ENCODE assay signal across 17 mouse cellular contexts in the genomic region with DNA sequence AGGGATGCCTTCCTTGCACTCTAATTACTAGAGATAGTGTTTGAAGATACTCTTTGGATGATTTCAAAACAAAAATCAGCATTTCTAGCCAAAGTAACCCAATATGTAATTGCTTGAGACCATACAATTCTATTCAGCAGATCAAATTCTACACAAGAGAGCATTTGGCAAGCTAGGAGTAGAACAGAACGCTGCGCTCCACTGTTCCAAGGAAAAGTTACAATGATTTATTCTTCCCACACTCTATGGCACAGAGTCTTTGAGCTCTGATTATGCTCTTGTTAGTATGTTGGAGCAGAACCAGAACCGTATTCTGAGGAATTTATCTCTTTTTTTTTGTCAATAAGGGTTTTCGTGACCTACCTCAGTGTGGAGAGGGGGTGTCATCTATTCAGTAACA.
DNase-seq lines count a peak whose midpoint lies in the region.
"Had no signal": no experiment of that assay in that cellular context is flagged by ENCODE, and none has a peak within 500 bp of the region (broad histone marks: within the 10 kb centered on the region; RNA-seq: fewer than 3 reads in every experiment).

No protein-coding gene starts in this region.

- peak; percentile 4 to 64 for DNase-seq in layer of hippocampus, adult 18-20 months (ENCODE audit: low spot score in 2 of 2)
- no peak for DNase-seq in layer of hippocampus, postnatal 10 days (ENCODE audit: low spot score in 2 of 2)
- DNase-seq in layer of hippocampus, adult 9-11 months = peak; percentile 26
- DNase-seq in layer of hippocampus, adult 11-12 months (ENCODE audit: low spot score) = no peak
- peak; percentile 25 for DNase-seq in brain, adult 2 months (ENCODE audit: low read depth, low spot score)
- peak; percentile 23 for DNase-seq in telencephalon, adult 2 months (ENCODE audit: low read depth, low spot score)
- DNase-seq in right cerebral cortex, adult 2 months (ENCODE audit: low spot score in 2 of 2) = no peak
- DNase-seq: adrenal gland, adult 2 months; adrenal gland, postnatal 10 days; adrenal gland, postnatal 25 days; cerebellum, adult 11 months; cerebellum, adult 18-20 months; cerebellum, adult 8-10 months; cerebellum, adult 9-11 months; cerebellum, postnatal 14 days; cerebellum, postnatal 36 days; embryo, embryonic 11 days had no signal

Comparison
In these comparisons a context has a peak if more than half of its experiments do, and no peak if none do; other contexts are left out.
1. DNase-seq: peak in layer of hippocampus, adult 18-20 months (2 of 2), layer of hippocampus, adult 9-11 months (single experiment), brain, adult 2 months (single experiment) and telencephalon, adult 2 months (single experiment); none in layer of hippocampus, postnatal 10 days (0 of 2), layer of hippocampus, adult 11-12 months (single experiment) and right cerebral cortex, adult 2 months (0 of 2).